Mouse (Mus musculus) liver, embryonic 15.5 days (tissue): ENCODE results near the gene Ddah1. TPM values are rescaled to one million over a fixed set of nuclear protein-coding genes. Genes with fewer than 3 reads are reported as not detected.

Source experiments
- ATAC-seq: fragments of 200-750 bp; cut with Nextera tagmentation; 2 replicates; pipeline ENCODE4 v1.8.0; 2017; ENCODE audit warnings: moderate number of reproducible peaks, mild to moderate bottlenecking, moderate library complexity; ENCODE audit not compliant: insufficient read depth
- H3K27ac ChIP-seq: fragments of 300-500 bp; sonication (generic); replicated peaks from 2 replicates; pipeline ENCODE4 v1.5.1; 2015; ENCODE audit warnings: mild to moderate bottlenecking, inconsistent platforms
- H3K27me3 ChIP-seq: fragments of 300-500 bp; sonication (generic); 2 replicates; pipeline ENCODE4 v1.6.1; 2015; ENCODE audit warnings: mild to moderate bottlenecking, inconsistent platforms
- H3K36me3 ChIP-seq: fragments of 300-500 bp; sonication (generic); replicated peaks from 2 replicates; pipeline ENCODE4 v1.6.1; 2015; ENCODE audit warnings: moderate library complexity, mild to moderate bottlenecking, inconsistent platforms
- H3K4me1 ChIP-seq: fragments of 300-500 bp; sonication (generic); replicated peaks from 2 replicates; pipeline ENCODE4 v1.6.1; 2015; ENCODE audit warnings: inconsistent platforms
- H3K4me2 ChIP-seq: fragments of 300-500 bp; sonication (generic); 2 replicates; pipeline ENCODE4 v1.6.1; 2015; ENCODE audit warnings: moderate library complexity, mild to moderate bottlenecking, inconsistent platforms
- H3K4me3 ChIP-seq: fragments of 300-500 bp; sonication (generic); replicated peaks from 2 replicates; pipeline ENCODE4 v1.5.1; 2015; ENCODE audit warnings: mild to moderate bottlenecking, inconsistent platforms
- H3K9ac ChIP-seq: fragments of 300-500 bp; sonication (generic); 2 replicates; pipeline ENCODE4 v1.6.1; 2015; ENCODE audit warnings: moderate library complexity, mild to moderate bottlenecking, inconsistent platforms
- H3K9me3 ChIP-seq: fragments of 300-500 bp; sonication (generic); replicated peaks from 2 replicates; pipeline ENCODE4 v1.6.1; 2016; ENCODE audit warnings: inconsistent platforms
- WGBS: fragments of 180-500 bp; shearing (Covaris S2); methylation state at CpG from one replicate; pipeline ENCODE4 v1.1.7; 2015; ENCODE audit warnings: mixed read lengths; ENCODE audit not compliant: insufficient replicate concordance; 5-methylcytosine and 5-hydroxymethylcytosine counted together
- polyA plus RNA-seq: library from polyadenylated mRNA; unstranded; fragments of >200 nt; fragmentation: Nextera tagmentation; extraction: Ambion mirVana; gene quantifications from 2 replicates; pipeline ENCODE4 v1.2.1, GENCODE M21; 2015

Ddah1 gene
- polyA plus RNA-seq, 1 experiment from 2014 or later = 44.5 TPM

- no peak for ATAC-seq
- Histone ChIP-seq H3K4me3 (no peak overlapping the region), H3K9ac (no peak overlapping the region), H3K4me2 (no peak overlapping the region), H3K9me3 (no peaks in the 10 kb centered on the region), H3K36me3 (no peaks in the 10 kb centered on the region), H3K27me3 (no peaks in the 10 kb centered on the region), H3K4me1 (peaks cover 5% of the 10 kb centered on the region; the same call in 1 of the 2 replicates), H3K27ac (no peak overlapping the region)
- WGBS = 71% methylated on average over 4 of the region's 4 CpGs
These were observed 10.0 kb downstream of the Ddah1 start for GRCm38 (mm10) chr3:145768439-145768838.

- WGBS = 65% methylated on average over 9 of the region's 9 CpGs
- H3K9me3 ChIP-seq = no peaks in the 10 kb centered on the region
These were observed 14.9 kb downstream of the Ddah1 start for GRCm38 (mm10) chr3:145773384-145773783.

GRCm38 (mm10) chr3:145774336-145774735 lies 15.9 kb downstream of the Ddah1 start:
- no peak overlapping the region for H3K4me2 ChIP-seq
- H3K9ac ChIP-seq = no peak overlapping the region
- H3K9me3 ChIP-seq = no peaks in the 10 kb centered on the region
- H3K27me3 ChIP-seq = no peaks in the 10 kb centered on the region
- peaks cover 11% of the 10 kb centered on the region for H3K4me1 ChIP-seq
- WGBS = 72% methylated on average over 7 of the region's 7 CpGs
- H3K4me3 ChIP-seq = no peak overlapping the region
- no peaks in the 10 kb centered on the region for H3K36me3 ChIP-seq
- ATAC-seq = no peak
- no peak overlapping the region for H3K27ac ChIP-seq

More at GRCm38 (mm10) chr3:145773384-145773783, 14.9 kb downstream of the Ddah1 start:
- Histone ChIP-seq H3K36me3 (no peaks in the 10 kb centered on the region), H3K4me1 (peaks cover 11% of the 10 kb centered on the region), H3K27me3 (no peaks in the 10 kb centered on the region), H3K4me2 (no peak overlapping the region), H3K4me3 (no peak overlapping the region), H3K27ac (no peak overlapping the region; the same call in 1 of the 2 replicates), H3K9ac (no peak overlapping the region)
- ATAC-seq = no peak

- Histone ChIP-seq H3K27me3 (no peaks in the 10 kb centered on the region), H3K4me2 (no peak overlapping the region), H3K27ac (no peak overlapping the region), H3K9me3 (no peaks in the 10 kb centered on the region), H3K9ac (no peak overlapping the region), H3K4me3 (no peak overlapping the region), H3K4me1 (peaks cover 11% of the 10 kb centered on the region), H3K36me3 (no peaks in the 10 kb centered on the region)
- no peak for ATAC-seq
- WGBS = 42% methylated on average over 5 of the region's 5 CpGs
These were observed 16.8 kb downstream of the Ddah1 start for GRCm38 (mm10) chr3:145775236-145775635.

GRCm38 (mm10) chr3:145775862-145776261 lies 17.4 kb downstream of the Ddah1 start:
- H3K4me1 ChIP-seq = peaks cover 11% of the 10 kb centered on the region
- H3K4me2 ChIP-seq = no peak overlapping the region
- ATAC-seq = no peak
- H3K36me3 ChIP-seq = no peaks in the 10 kb centered on the region
- no peaks in the 10 kb centered on the region for H3K27me3 ChIP-seq
- no peaks in the 10 kb centered on the region for H3K9me3 ChIP-seq
- 63% methylated on average over 5 of the region's 5 CpGs for WGBS
- no peak overlapping the region for H3K4me3 ChIP-seq
- H3K27ac ChIP-seq = no peak overlapping the region
- H3K9ac ChIP-seq = no peak overlapping the region

- Histone ChIP-seq H3K36me3 (no peaks in the 10 kb centered on the region), H3K27me3 (no peaks in the 10 kb centered on the region), H3K9me3 (no peaks in the 10 kb centered on the region), H3K27ac (no peak overlapping the region), H3K4me1 (peaks cover 11% of the 10 kb centered on the region), H3K4me3 (no peak overlapping the region), H3K4me2 (no peak overlapping the region), H3K9ac (no peak overlapping the region)
- 81% methylated on average over 15 of the region's 15 CpGs for WGBS
- ATAC-seq = no peak
These were observed 18.5 kb downstream of the Ddah1 start for GRCm38 (mm10) chr3:145777006-145777405.

- no peak overlapping the region for H3K4me3 ChIP-seq
- no peak overlapping the region for H3K9ac ChIP-seq
- H3K4me1 ChIP-seq = peaks cover 9% of the 10 kb centered on the region
- H3K27ac ChIP-seq = no peak overlapping the region
- no peak for ATAC-seq
- H3K27me3 ChIP-seq = no peaks in the 10 kb centered on the region
- H3K9me3 ChIP-seq = no peaks in the 10 kb centered on the region
- H3K4me2 ChIP-seq = no peak overlapping the region
- no peaks in the 10 kb centered on the region for H3K36me3 ChIP-seq
- WGBS = 58% methylated on average over 6 of the region's 6 CpGs
These were observed 20.0 kb downstream of the Ddah1 start for GRCm38 (mm10) chr3:145778406-145778922.

GRCm38 (mm10) chr3:145779279-145779973 lies 21.0 kb downstream of the Ddah1 start:
- Histone ChIP-seq H3K9me3 (no peaks in the 10 kb centered on the region), H3K27ac (no peak overlapping the region), H3K4me2 (no peak overlapping the region), H3K9ac (no peak overlapping the region), H3K27me3 (no peaks in the 10 kb centered on the region), H3K36me3 (no peaks in the 10 kb centered on the region), H3K4me3 (no peak overlapping the region), H3K4me1 (peaks cover 6% of the 10 kb centered on the region)
- ATAC-seq = no peak
- WGBS = 24% methylated on average over 5 of the region's 5 CpGs

GRCm38 (mm10) chr3:145780784-145781442 lies 22.4 kb downstream of the Ddah1 start:
- Histone ChIP-seq H3K4me3 (no peak overlapping the region), H3K4me2 (peak overlapping the region; percentile 7; the same call in 1 of the 2 replicates)
- ATAC-seq = peak; percentile 76

GRCm38 (mm10) chr3:145785244-145785643 lies 26.8 kb downstream of the Ddah1 start:
- H3K4me1 ChIP-seq = peaks cover 9% of the 10 kb centered on the region
- no peak for ATAC-seq
- WGBS = 70% methylated on average over 7 of the region's 7 CpGs

More at GRCm38 (mm10) chr3:145780784-145781442, 22.4 kb downstream of the Ddah1 start:
- Histone ChIP-seq H3K27me3 (no peaks in the 10 kb centered on the region), H3K4me1 (no peaks in the 10 kb centered on the region; the same call in none of the 2 replicates), H3K27ac (peak overlapping the region; percentile 38; the same call in 1 of the 2 replicates), H3K36me3 (no peaks in the 10 kb centered on the region), H3K9ac (no peak overlapping the region), H3K9me3 (no peaks in the 10 kb centered on the region)
- WGBS = 65% methylated on average over 14 of the region's 14 CpGs

GRCm38 (mm10) chr3:145787303-145787702 lies 28.8 kb downstream of the Ddah1 start:
- Histone ChIP-seq H3K27ac (no peak overlapping the region), H3K4me3 (no peak overlapping the region), H3K9ac (no peak overlapping the region), H3K27me3 (no peaks in the 10 kb centered on the region), H3K4me1 (peaks cover 12% of the 10 kb centered on the region), H3K9me3 (no peaks in the 10 kb centered on the region), H3K36me3 (no peaks in the 10 kb centered on the region), H3K4me2 (no peak overlapping the region)
- no peak for ATAC-seq
- WGBS = 66% methylated on average over 9 of the region's 9 CpGs

More at GRCm38 (mm10) chr3:145785244-145785643, 26.8 kb downstream of the Ddah1 start:
- no peaks in the 10 kb centered on the region for H3K9me3 ChIP-seq
- H3K27me3 ChIP-seq = no peaks in the 10 kb centered on the region
- no peak overlapping the region for H3K27ac ChIP-seq
- H3K4me3 ChIP-seq = no peak overlapping the region
- H3K36me3 ChIP-seq = no peaks in the 10 kb centered on the region
- no peak overlapping the region for H3K4me2 ChIP-seq
- H3K9ac ChIP-seq = no peak overlapping the region
